Mouse (Mus musculus) hindbrain, embryonic 10.5 days (tissue): ENCODE data around the gene Lct. TPM values are rescaled to one million over a fixed set of nuclear protein-coding genes. Genes with fewer than 3 reads are reported as not detected.

Source experiments
- polyA plus RNA-seq: library from polyadenylated mRNA; unstranded; fragments of >200 nt; fragmentation: Nextera tagmentation; extraction: Ambion mirVana; gene quantifications from 2 replicates; pipeline ENCODE4 v1.2.1, GENCODE M21; 2016

Gene Lct
- polyA plus RNA-seq, 1 experiment from 2014 or later, result 0.05 TPM

Other genes with a start within 250 kb of the Lct start
- 10.4 and 15.6 TPM in 2 replicates for gene Zranb3, start 225.3 kb downstream of the Lct start, polyA plus RNA-seq
- 75.5 and 79.0 TPM in 2 replicates for gene R3hdm1, start 225.0 kb downstream of the Lct start, polyA plus RNA-seq
- gene Ubxn4, start 84.4 kb downstream of the Lct start, polyA plus RNA-seq, result 57.8 and 58.4 TPM in 2 replicates
- gene Mcm6, start 31.3 kb upstream of the Lct start, polyA plus RNA-seq, result 267 and 350 TPM in 2 replicates
- 200 and 214 TPM in 2 replicates for gene Dars, start 89.0 kb upstream of the Lct start, polyA plus RNA-seq